Mouse (Mus musculus) ZHBTc4 (cell line): ENCODE results near the gene Slc38a4.

Experiments
- DNase-seq: peaks from one replicate; pipeline ENCODE4 v3.0.0-alpha.2; 2011; ENCODE audit warnings: low read depth, low spot score

Gene Slc38a4

GRCm38 (mm10) chr15:97055794-97056193 lies at the start of gene Slc38a4:
Gene Slc38a4, minus strand, starts transcription at chr15:97055956.
- peak; percentile 90 for DNase-seq

GRCm38 (mm10) chr15:97104889-97105391 lies 49.2 kb upstream of the Slc38a4 start:
- no peak for DNase-seq

- DNase-seq, result no peak
Observed at GRCm38 (mm10) chr15:97104048-97104447, 48.3 kb upstream of the Slc38a4 start.

GRCm38 (mm10) chr15:97102811-97103210 lies 47.1 kb upstream of the Slc38a4 start:
- no peak for DNase-seq

GRCm38 (mm10) chr15:97102181-97102580 lies 46.4 kb upstream of the Slc38a4 start:
- DNase-seq, result no peak

GRCm38 (mm10) chr15:97099101-97099500 lies 43.3 kb upstream of the Slc38a4 start:
- DNase-seq, result no peak

- no peak for DNase-seq
Observed at GRCm38 (mm10) chr15:97097548-97097947, 41.8 kb upstream of the Slc38a4 start.

GRCm38 (mm10) chr15:97089526-97089925 lies 33.8 kb upstream of the Slc38a4 start:
- DNase-seq, result no peak

GRCm38 (mm10) chr15:97085833-97086232 lies 30.1 kb upstream of the Slc38a4 start:
- DNase-seq, result peak; percentile 81

- DNase-seq, result no peak
Observed at GRCm38 (mm10) chr15:97077665-97078064, 21.9 kb upstream of the Slc38a4 start.

- no peak for DNase-seq
Observed at GRCm38 (mm10) chr15:97076092-97076491, 20.3 kb upstream of the Slc38a4 start.

GRCm38 (mm10) chr15:97075240-97075639 lies 19.5 kb upstream of the Slc38a4 start:
- DNase-seq, result no peak

- DNase-seq, result peak; percentile 72
Observed at GRCm38 (mm10) chr15:97072859-97073826, 17.4 kb upstream of the Slc38a4 start.

GRCm38 (mm10) chr15:97067340-97068136 lies 11.8 kb upstream of the Slc38a4 start:
- no peak for DNase-seq

- DNase-seq, result no peak
Observed at GRCm38 (mm10) chr15:97066937-97067336, 11.2 kb upstream of the Slc38a4 start.

- DNase-seq, result peak; percentile 53
Observed at GRCm38 (mm10) chr15:97063211-97063610, 7.5 kb upstream of the Slc38a4 start.

GRCm38 (mm10) chr15:97060973-97061372 lies 5.2 kb upstream of the Slc38a4 start:
- no peak for DNase-seq

- DNase-seq, result no peak
Observed at GRCm38 (mm10) chr15:97060571-97060970, 4.8 kb upstream of the Slc38a4 start.

- no peak for DNase-seq
Observed at GRCm38 (mm10) chr15:97060102-97060501, 4.3 kb upstream of the Slc38a4 start.

GRCm38 (mm10) chr15:97059071-97060041 lies 3.6 kb upstream of the Slc38a4 start:
- DNase-seq, result peak; percentile 90
